ENCODE assay signal across 8 mouse cellular contexts in the genomic region with DNA sequence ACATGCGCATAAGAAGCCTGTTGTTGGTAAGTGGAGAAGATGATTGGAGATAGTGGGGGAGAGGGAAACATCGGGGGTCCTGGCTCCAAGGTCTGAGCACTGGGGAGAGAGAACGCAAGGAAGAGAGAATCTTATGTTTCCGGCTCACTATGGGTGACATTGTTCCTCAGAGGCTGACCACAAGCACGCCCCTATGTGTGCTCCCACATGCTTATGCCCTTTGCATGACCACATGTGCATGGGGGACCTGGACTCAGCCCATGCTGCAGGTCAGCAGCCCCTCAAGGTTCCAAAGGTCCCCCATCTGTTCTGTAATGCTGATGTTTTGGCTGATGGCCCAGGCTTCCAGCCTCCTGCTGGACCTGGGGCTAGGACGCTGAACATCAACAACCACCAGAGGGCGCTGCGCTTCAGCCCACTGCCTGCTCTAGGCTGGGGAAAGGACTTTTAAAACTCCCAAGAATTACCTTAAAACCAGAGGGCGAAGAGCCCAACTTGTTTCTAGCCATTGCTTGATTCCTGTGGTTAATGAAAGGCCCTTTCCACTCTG.
DNase-seq lines count a peak whose midpoint lies in the region; ATAC-seq lines count a peak whose summit lies in the region.

No protein-coding gene starts in this region.

- H3K4me3 ChIP-seq in forebrain, embryonic 12.5 days (replicated peaks) = no peak overlapping the region
- no peak overlapping the region for H3K4me3 ChIP-seq in hindbrain, embryonic 10.5 days

- 55% methylated on average over 9 of the region's 9 CpGs for WGBS in forebrain, embryonic 12.5 days
- 51% methylated on average over 9 of the region's 9 CpGs for WGBS in hindbrain, embryonic 10.5 days

- H3K9ac ChIP-seq in forebrain, embryonic 12.5 days = no peak overlapping the region

- peak; percentile 29 for DNase-seq in Muller cell, postnatal 12 days (ENCODE audit: inconsistent ontology term)
- peak; percentile 79 for DNase-seq in brain, adult 2 months (ENCODE audit: low read depth, low spot score)
- peak; percentile 72 for DNase-seq in hindbrain, embryonic 10.5 days (ENCODE audit: low spot score)
- DNase-seq in layer of hippocampus, postnatal 14 days (ENCODE audit: low spot score in 2 of 2) = peak; percentile 63 to 65
- DNase-seq in right cerebral cortex, postnatal 25 days = peak; percentile 74

- no peaks in the 10 kb centered on the region for H3K27me3 ChIP-seq in forebrain, embryonic 12.5 days
- no peaks in the 10 kb centered on the region for H3K27me3 ChIP-seq in hindbrain, embryonic 10.5 days (ENCODE audit: insufficient read depth, poor library complexity, severe bottlenecking)

- H3K9me3 ChIP-seq in forebrain, embryonic 12.5 days = no peaks in the 10 kb centered on the region
- H3K9me3 ChIP-seq in hindbrain, embryonic 10.5 days = no peaks in the 10 kb centered on the region

- H3K36me3 ChIP-seq in forebrain, embryonic 12.5 days (replicated peaks) = no peaks in the 10 kb centered on the region
- H3K36me3 ChIP-seq in hindbrain, embryonic 10.5 days = no peaks in the 10 kb centered on the region

- peak; percentile 77; the same call in 1 of the 2 replicates for ATAC-seq in forebrain, embryonic 12.5 days (ENCODE audit: low FRiP score)
- ATAC-seq in megakaryocyte progenitor cell, adult 5-6 weeks (replicated peaks; ENCODE audit: poor library complexity) = peak; percentile 65
- no peak for ATAC-seq in monocyte, adult 5-6 weeks (replicated peaks; ENCODE audit: insufficient number of reproducible peaks, low FRiP score, low TSS enrichment, poor library complexity, severe bottlenecking)

- no peak overlapping the region for H3K27ac ChIP-seq in forebrain, embryonic 12.5 days
- no peak overlapping the region for H3K27ac ChIP-seq in hindbrain, embryonic 10.5 days

- H3K4me1 ChIP-seq in forebrain, embryonic 12.5 days = peaks cover 3% of the 10 kb centered on the region; the same call in 1 of the 2 replicates
- peaks cover 7% of the 10 kb centered on the region for H3K4me1 ChIP-seq in hindbrain, embryonic 10.5 days (replicated peaks)

- H3K4me2 ChIP-seq in forebrain, embryonic 12.5 days = no peak overlapping the region

Comparison
In these comparisons a context has a peak if more than half of its experiments do, and no peak if none do; other contexts are left out.
1. DNase-seq: peak in every context shown above with its lines; median percentile 79 in brain, adult 2 months; 74 in right cerebral cortex, postnatal 25 days; 72 in hindbrain, embryonic 10.5 days; 64 in layer of hippocampus, postnatal 14 days; 29 in Muller cell, postnatal 12 days.